Mouse (Mus musculus) urinary bladder, postnatal 14 days (tissue): Measurements from ENCODE around the gene Egf.

Source experiments
- DNase-seq: peaks from one replicate; pipeline ENCODE4 v3.0.0; 2021; ENCODE audit warnings: low spot score

Gene Egf

DNA sequence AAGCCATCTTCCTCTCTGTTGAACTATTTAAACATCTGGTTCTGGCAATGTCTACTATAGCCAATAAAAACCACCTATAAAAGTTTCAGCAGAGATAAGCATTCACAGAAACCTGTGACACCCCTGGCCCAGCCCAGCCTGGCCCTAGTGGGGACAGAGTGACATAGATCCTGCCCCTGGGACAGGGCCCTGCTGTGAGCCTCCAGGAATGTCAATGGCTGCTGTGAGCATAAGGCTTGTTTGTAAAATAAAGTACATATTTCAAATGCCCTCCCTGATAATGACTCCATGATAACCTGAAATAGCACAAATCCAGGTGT is 104.9 kb downstream of the Egf start:
- no peak for DNase-seq

DNA sequence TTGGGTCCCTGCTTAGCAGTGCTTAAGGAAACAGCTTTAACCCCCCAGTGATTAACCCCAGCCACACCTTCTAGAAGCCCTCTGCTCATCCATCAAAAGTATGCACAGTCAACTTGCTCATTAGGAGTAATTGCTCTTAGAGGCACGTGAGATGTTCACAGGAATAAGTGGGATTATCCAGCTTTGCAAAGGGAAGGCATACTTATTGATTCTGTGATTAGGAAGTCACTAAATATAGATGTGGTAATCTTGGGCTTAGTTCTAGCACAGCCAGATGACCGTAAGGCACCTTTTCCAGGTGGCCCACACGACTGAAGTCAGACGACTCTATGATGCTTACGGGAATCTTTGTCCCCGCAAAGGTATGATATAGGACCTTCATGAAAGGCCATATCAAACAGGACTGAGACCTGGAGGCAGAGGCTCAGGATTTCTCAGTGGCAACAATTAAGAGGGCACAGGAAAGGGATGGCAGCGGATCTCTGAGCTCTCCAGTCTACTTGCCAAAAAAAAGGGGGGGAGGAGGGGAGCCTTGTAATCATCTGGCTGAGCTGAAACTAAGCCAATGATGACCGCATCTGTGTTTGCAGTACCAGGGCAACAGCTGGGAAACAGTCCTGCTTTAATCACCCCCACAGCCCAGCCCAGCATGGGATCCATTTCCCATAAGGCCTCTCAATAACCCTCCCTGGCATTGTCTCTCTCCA is 105.4 kb downstream of the Egf start:
- DNase-seq = no peak

DNA sequence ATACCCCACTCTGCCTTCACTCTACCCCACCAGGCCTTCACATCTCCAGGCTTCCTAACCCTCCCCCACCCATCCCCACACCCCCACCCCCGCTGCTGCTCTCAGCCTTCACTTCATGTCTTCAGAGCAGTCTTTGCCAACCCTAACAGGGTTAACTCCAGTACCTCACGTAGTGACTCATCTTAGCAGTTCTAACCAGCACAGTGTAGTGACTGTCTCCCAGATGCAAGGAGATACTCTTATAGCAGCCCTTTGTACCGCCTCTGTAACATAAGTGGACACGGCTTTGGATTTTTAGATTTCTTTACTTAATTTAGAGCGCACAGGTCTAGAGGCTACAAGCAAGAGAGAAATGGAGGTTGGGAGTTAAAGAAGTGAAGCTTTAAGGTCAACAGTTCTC is 106.5 kb downstream of the Egf start:
- no peak for DNase-seq

DNA sequence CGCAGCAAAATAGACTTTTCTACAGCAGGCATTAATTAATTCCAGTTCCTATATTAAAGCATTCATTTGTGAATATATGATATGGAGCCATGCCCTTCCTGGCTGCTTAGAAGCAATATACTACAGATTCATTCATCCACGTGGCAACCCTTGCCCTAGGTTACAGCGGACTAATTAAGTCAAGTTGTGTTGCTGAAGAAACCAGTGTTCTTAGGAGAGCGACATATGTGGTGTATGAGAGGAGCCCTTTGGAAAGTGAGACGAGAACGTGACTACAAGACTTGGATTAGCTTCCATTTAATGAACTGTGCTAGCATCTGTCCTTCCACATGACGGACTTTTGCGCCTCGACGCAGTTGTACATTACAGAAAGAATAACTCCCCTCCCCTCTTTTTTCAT is 107.8 kb downstream of the Egf start:
- no peak for DNase-seq

DNA sequence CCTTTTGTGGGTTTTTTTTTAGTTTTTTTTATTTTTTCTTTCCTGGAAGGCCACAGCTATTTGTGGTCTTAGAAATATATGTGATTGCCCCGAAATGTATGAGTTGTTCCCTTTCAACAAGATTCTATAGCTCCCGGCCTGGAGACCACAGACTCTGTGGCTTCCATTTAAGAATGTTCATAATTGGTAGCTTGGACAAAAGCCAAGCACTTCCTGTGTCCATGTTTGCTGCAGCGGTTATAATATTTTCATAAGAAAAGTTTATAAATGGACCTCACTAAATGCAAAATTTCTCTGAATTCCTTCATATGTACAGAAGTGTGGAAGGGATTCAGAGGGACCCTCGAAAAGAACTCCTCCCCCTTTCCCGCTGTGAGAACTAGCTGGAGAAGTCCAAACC is 108.3 kb downstream of the Egf start:
- DNase-seq = no peak

DNA sequence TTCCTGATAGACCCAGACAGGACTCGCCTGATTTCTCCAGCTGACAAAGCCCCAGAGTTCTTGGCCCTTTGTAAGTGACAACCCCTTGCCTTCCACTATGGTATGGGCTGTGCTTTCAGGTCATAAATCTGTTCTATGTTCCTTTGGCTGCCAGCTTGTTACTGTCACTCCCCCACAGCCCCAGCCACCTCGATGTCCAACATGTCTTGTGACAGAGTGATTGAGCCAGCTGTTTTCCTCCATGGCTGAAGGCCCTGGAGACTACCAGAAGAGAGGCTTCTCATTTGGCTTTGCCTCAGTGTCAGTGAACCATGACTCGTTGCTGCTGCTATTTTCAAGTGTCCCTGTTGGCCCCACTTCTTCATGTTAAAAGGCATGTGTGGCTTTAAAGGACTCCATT is 109.7 kb downstream of the Egf start:
- no peak for DNase-seq

DNA sequence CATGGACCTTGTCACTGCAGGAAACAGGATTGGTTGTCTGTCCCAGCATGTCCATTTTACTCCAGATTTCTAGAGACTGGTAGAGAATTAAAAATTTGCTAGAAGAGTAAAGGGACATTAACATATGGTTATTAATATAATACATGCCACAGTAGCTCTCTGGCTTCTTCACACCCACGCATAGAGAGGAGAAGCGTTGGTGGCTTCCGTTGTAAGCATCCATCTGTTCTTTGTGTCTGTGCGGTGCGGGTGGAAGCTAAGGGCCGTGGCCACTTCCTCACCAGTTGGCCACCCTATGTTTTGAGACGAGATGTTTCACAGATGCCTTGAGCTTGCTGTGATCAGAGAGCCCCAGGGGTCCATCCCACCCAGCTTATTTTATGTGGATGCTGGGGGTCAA is 113.5 kb downstream of the Egf start:
- no peak for DNase-seq

DNA sequence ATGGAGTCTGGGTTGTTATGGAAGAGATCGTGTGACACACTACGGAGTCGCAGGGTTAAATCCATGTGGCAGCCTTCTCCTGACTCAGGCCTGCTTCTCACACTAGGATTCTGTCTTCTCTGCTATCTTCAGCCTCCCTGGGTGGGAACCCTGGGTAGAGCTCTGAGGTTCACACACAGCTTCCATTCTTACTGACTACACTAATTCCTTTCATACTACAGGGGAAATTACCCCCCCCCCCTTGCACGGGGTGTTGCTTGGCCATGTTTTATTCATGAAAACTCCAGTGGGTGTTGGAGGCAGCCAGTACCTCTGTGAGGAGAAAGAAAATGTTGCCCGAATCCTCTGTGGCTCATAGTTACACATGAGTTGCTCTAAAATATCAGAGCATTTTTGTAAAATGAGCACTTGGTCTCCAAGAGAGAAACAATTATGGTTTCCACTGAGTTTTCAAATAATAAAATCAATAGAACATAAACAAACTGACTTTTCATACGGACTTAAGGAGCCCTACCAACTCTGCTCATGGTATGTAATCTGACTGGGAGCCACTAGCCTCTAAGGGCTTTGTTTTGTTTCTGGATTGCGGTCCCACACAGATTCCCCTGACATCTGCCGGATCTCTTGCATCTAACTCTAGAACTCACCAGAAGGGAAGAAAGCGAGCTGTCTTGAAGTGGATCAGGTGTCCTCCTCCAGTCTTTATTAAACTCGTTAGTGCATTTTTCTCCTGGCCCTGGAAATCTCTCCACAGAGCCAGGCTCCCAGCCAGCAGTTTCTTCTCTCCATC is 114.7 kb downstream of the Egf start:
- no peak for DNase-seq

DNA sequence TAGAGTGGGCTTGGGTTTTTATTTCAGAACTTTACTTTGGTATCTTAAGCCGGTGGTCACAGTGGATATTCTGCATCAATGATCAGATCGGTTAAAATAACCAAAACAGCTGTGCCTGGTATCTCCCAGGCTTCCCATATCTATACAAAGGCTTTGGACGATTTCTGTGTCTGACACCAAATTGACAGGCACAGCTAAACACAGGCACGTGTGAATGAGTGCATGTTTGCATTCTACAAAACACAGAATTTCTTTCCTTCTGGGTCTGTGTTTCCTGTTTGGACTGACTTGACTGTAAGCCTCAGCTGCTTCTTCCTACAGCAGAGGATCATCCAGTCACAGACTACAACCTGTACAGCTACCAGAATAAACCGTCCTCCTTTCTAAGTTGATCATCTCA is 115.4 kb downstream of the Egf start:
- DNase-seq = no peak

DNA sequence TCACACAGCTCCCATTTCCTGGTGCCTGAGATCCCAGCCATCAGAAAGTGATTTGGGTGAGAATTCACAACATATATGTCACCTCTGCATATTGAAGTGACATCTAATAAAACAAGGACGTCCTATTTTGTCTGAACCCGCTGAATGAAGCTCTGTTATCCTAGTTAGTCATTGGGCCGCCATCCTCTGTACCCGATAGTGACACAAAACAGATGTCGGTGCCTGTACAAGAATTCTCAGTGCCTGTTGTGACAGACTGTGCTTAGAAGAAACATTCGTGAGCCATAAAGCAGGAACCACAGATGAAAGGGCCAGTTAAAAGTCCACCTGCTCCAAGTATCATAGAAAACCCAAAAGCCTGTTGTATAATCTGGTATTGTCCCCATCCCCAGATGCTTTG is 117.7 kb downstream of the Egf start:
- DNase-seq = no peak

DNA sequence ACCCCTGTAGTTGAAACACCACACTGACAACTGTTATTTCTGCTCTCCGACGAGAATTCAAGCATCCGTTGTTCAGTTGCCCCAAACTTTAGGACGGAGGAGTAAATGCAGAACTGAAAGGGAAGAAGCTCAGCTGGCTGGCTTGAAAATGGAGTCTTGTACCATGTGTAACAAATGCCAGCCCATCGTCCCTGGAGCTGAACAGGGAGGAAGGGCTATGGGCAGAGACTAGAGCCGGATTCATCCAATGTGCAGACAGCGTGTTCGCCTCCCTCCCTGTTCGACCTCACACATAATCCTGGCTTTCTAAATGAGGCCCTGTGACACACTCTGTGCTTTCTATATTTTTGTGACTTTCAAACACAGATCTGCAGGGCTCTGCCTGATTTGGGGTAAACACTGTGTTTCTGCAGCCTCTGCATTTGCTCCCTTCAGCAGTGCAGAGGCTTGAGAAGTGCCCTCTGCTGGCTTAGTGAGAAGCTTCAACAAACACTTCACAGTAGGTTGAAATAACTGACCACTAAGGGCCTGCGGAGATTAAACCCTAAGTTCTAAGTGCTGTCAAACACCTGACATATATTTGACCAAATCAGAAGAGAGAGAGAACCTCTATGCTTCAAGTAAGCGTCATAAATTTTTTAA is 120.7 kb downstream of the Egf start:
- DNase-seq = peak; percentile 37

DNA sequence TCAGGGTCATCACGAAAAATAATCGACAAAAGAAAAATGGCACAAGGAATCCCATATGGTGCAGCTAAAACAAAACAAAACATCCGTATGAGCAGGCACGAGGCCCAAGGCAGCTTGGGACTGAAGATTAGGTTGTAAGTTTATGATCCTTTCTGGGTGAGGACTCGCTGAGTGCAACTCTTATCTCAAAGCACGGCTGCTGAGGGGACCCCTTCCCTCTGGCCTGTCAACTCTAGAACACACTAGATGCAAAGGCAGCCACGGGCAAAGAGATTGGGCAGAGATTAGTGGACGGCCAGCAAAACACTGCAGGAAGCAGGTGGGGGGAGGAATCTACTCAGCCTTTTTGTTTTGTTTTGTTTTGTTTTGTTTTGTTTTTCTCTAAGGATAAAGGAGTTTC is 121.6 kb downstream of the Egf start:
- DNase-seq = no peak

DNA sequence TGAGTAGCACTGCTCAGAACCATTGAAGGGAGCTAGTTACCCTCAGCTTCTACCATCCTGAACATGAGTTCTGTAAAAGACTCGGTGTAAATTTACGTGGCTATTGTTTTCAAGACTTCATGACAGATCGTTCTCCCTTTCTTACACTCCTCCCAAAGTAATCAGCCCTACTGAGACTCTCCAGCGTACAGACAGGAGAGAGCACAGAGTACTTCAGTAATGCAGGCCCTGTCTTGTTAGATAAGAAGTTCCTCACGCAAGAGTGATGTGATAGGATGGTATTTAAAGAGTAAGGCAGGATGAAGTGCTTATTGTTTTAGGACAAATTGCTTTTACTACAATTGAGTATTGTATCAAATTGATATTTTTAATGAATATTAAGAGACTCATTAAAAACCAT is 123.3 kb downstream of the Egf start:
- DNase-seq = no peak

DNA sequence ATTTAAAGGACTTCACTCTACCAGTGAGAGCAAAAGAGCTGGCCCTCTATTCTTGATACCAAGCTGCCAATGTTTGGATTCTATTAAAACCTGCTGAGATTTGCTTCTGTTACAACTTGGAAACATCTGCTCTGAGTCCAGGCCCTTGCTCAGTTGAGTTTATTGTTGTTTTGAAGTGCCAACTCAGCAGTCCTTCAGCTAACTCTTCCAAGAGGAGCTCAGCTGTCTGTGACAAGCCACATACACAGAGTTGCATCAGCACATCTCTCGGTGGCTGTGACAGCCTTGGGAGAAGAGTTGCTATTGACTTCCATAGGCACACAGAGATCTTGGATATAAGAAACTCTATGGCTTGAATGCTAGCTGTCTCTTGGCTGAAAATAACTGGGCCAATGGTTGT is 124.1 kb downstream of the Egf start:
- no peak for DNase-seq
